Comparison of ENCODE assay signal across 38 mouse cellular contexts in genomic region chr3:98764155-98764554, GRCm38 (mm10). TPM values are rescaled to one million over a fixed set of nuclear protein-coding genes. Genes with fewer than 3 reads are reported as not detected.
DNase-seq lines count a peak whose midpoint lies in the region; ATAC-seq and TF ChIP-seq lines count a peak whose summit lies in the region.
"Had no signal": no experiment of that assay in that cellular context is flagged by ENCODE, and none has a peak within 500 bp of the region (broad histone marks: within the 10 kb centered on the region; RNA-seq: fewer than 3 reads in every experiment).

No protein-coding gene starts in this region.

- no peaks in the 10 kb centered on the region for H3K79me2 ChIP-seq in heart, adult 2 months (replicated peaks; ENCODE audit: control insufficient read depth, insufficient read depth, low read length)

- H3K27ac ChIP-seq in heart, adult 2 months: no peak overlapping the region
- no peak overlapping the region for H3K27ac ChIP-seq in heart, embryonic 11.5 days (ENCODE audit: low read depth, low read length)
- no peak overlapping the region for H3K27ac ChIP-seq in kidney, embryonic 16.5 days (ENCODE audit: low read length)
- H3K27ac ChIP-seq in intestine, embryonic 16.5 days (ENCODE audit: low read length): no peak overlapping the region
- H3K27ac ChIP-seq: forebrain, embryonic 13.5 days; gastrocnemius, adult 2 months; hindbrain, embryonic 14.5 days; limb, embryonic 13.5 days; liver, embryonic 15.5 days; macrophage; neural tube, embryonic 15.5 days had no signal

- no peak for TF ChIP-seq POLR2A in heart, adult 2 months (IDR thresholded peaks at IDR 0.05; ENCODE audit: insufficient read depth, low read depth, low read length)

- H3K4me3 ChIP-seq in heart, adult 2 months: no peak overlapping the region
- H3K4me3 ChIP-seq in heart, embryonic 11.5 days (ENCODE audit: low read depth, low read length): no peak overlapping the region
- no peak overlapping the region for H3K4me3 ChIP-seq in kidney, embryonic 16.5 days (ENCODE audit: low read length)
- H3K4me3 ChIP-seq in intestine, embryonic 16.5 days (ENCODE audit: low read length): no peak overlapping the region
- H3K4me3 ChIP-seq: forebrain, embryonic 13.5 days; gastrocnemius, adult 2 months; limb, embryonic 13.5 days; liver, embryonic 15.5 days; neural tube, embryonic 15.5 days had no signal

- no peak overlapping the region for H3K9ac ChIP-seq in heart, adult 2 months (ENCODE audit: low read depth, low read length)
- H3K9ac ChIP-seq in heart, embryonic 11.5 days (ENCODE audit: low read depth, low read length): no peak overlapping the region
- no peak overlapping the region for H3K9ac ChIP-seq in kidney, embryonic 16.5 days (replicated peaks; ENCODE audit: low read length)
- H3K9ac ChIP-seq in intestine, embryonic 16.5 days (ENCODE audit: low read depth, low read length): no peak overlapping the region
- H3K9ac ChIP-seq: forebrain, embryonic 13.5 days; hindbrain, embryonic 14.5 days; limb, embryonic 13.5 days; liver, embryonic 15.5 days; neural tube, embryonic 15.5 days had no signal

- H3K4me1 ChIP-seq in heart, adult 2 months (ENCODE audit: control insufficient read depth, insufficient read depth, low read length): no peaks in the 10 kb centered on the region
- H3K4me1 ChIP-seq in heart, embryonic 11.5 days (ENCODE audit: control insufficient read depth, insufficient read depth, low read length): no peaks in the 10 kb centered on the region
- H3K4me1 ChIP-seq in kidney, embryonic 16.5 days (ENCODE audit: insufficient read depth, low read length): no peaks in the 10 kb centered on the region
- H3K4me1 ChIP-seq in intestine, embryonic 16.5 days (ENCODE audit: control insufficient read depth, insufficient read depth, low read length): no peaks in the 10 kb centered on the region
- H3K4me1 ChIP-seq: forebrain, embryonic 13.5 days; limb, embryonic 13.5 days; liver, embryonic 15.5 days; neural tube, embryonic 15.5 days had no signal

- H3K4me2 ChIP-seq in heart, embryonic 11.5 days: no peak overlapping the region
- no peak overlapping the region for H3K4me2 ChIP-seq in kidney, embryonic 16.5 days (replicated peaks; ENCODE audit: low read depth, low read length)
- H3K4me2 ChIP-seq in intestine, embryonic 16.5 days (ENCODE audit: low read depth, low read length): no peak overlapping the region
- H3K4me2 ChIP-seq: forebrain, embryonic 13.5 days; hindbrain, embryonic 14.5 days; limb, embryonic 13.5 days; liver, embryonic 15.5 days; neural tube, embryonic 15.5 days had no signal

- H3K27me3 ChIP-seq in heart, adult 2 months (ENCODE audit: control insufficient read depth, insufficient read depth, low read length): no peaks in the 10 kb centered on the region
- no peaks in the 10 kb centered on the region for H3K27me3 ChIP-seq in heart, embryonic 11.5 days (ENCODE audit: control insufficient read depth, insufficient read depth, low read length)
- H3K27me3 ChIP-seq in kidney, embryonic 16.5 days (ENCODE audit: insufficient read depth, low read length): no peaks in the 10 kb centered on the region
- no peaks in the 10 kb centered on the region for H3K27me3 ChIP-seq in intestine, embryonic 16.5 days (replicated peaks; ENCODE audit: control insufficient read depth, insufficient read depth, low read length)
- H3K27me3 ChIP-seq: forebrain, embryonic 13.5 days; limb, embryonic 13.5 days; liver, embryonic 15.5 days; neural tube, embryonic 15.5 days had no signal

- TF ChIP-seq EP300 in heart, adult 2 months (IDR thresholded peaks at IDR 0.05; ENCODE audit: insufficient read depth, low read depth, low read length): no peak

- TF ChIP-seq CTCF in heart, adult 2 months (IDR thresholded peaks at IDR 0.05): 0 out of 2 replicates have a peak, but pooled peaks have one; percentile 4

- ATAC-seq in heart, embryonic 11.5 days (replicated peaks; ENCODE audit: insufficient number of reproducible peaks, low FRiP score, low TSS enrichment): no peak
- no peak for ATAC-seq in kidney, embryonic 16.5 days (ENCODE audit: low FRiP score, low TSS enrichment)
- peak; percentile 38 for ATAC-seq in intestine, embryonic 16.5 days
- ATAC-seq: forebrain, embryonic 13.5 days; lung, postnatal 0 days; midbrain, embryonic 16.5 days; Patski had no signal

- H3K9me3 ChIP-seq in heart, embryonic 11.5 days (replicated peaks; ENCODE audit: control insufficient read depth, low read length): no peaks in the 10 kb centered on the region
- H3K9me3 ChIP-seq in kidney, embryonic 16.5 days (ENCODE audit: low read length): no peaks in the 10 kb centered on the region; the same call in 1 of the 2 replicates
- H3K9me3 ChIP-seq in intestine, embryonic 16.5 days (ENCODE audit: control insufficient read depth, low read length): 0 out of 2 replicates have a peak, but pooled peaks cover 2% of the 10 kb centered on the region
- H3K9me3 ChIP-seq: forebrain, embryonic 13.5 days; liver, embryonic 15.5 days; neural tube, embryonic 15.5 days had no signal

- DNase-seq in heart, adult 2 months: peak; percentile 17 to 38
- DNase-seq in kidney, postnatal 36 days: peak; percentile 8 to 21
- DNase-seq in heart, postnatal 10 days: peak; percentile 7 to 45
- no peak for DNase-seq in left cerebral cortex, postnatal 25 days (ENCODE audit: low spot score in 2 of 2)
- DNase-seq: adrenal gland, adult 8-10 months; B cell, adult 2 months; cerebellum, adult 8-10 months; cerebellum, postnatal 36 days; embryo, embryonic 11 days; gastrocnemius, adult 2 months; kidney, adult 11 months; kidney, postnatal 14 days; layer of hippocampus, postnatal 36 days; right cerebral cortex, adult 18-20 months; thymus, adult 18-20 months; thymus, postnatal 36 days had no signal

- intact Hi-C loops in heart, adult 2 months (cut with DNase I): no loop called here
- intact Hi-C loops in heart, postnatal 10 days (cut with DNase I): no loop called here
- intact Hi-C loops in left cerebral cortex, postnatal 25 days (cut with DNase I): no loop called here

- H3K36me3 ChIP-seq in heart, adult 2 months (ENCODE audit: control insufficient read depth, insufficient read depth, low read length): no peaks in the 10 kb centered on the region
- H3K36me3 ChIP-seq in heart, embryonic 11.5 days (ENCODE audit: control insufficient read depth, insufficient read depth, low read length): no peaks in the 10 kb centered on the region
- no peaks in the 10 kb centered on the region for H3K36me3 ChIP-seq in kidney, embryonic 16.5 days (ENCODE audit: insufficient read depth, low read length)
- no peaks in the 10 kb centered on the region for H3K36me3 ChIP-seq in intestine, embryonic 16.5 days (ENCODE audit: control insufficient read depth, insufficient read depth, low read length)
- H3K36me3 ChIP-seq: G1E; limb, embryonic 13.5 days; liver, embryonic 15.5 days; neural tube, embryonic 15.5 days had no signal

RNA-seq across cellular contexts. Expression of gene Hsd3b3, which starts 1.2 kb away (rescaled TPM):
- total RNA-seq in heart, adult 2 months (2021): not detected
- not detected in 2 replicates for polyA plus RNA-seq in heart, adult 2 months (2012; rRNA removed)
- polyA plus RNA-seq in heart, embryonic 11.5 days (2014; fragmentation: Nextera tagmentation; extraction: Ambion mirVana): 0.14 TPM in 1 of 2 replicates, not detected in the other
- polyA plus RNA-seq in kidney, embryonic 16.5 days (2015; fragmentation: Nextera tagmentation; extraction: Ambion mirVana): 1.2 and 1.4 TPM in 2 replicates
- not detected for total RNA-seq in heart, postnatal 10 days (2021)
- 25.9 and 35.3 TPM in 2 replicates for polyA plus RNA-seq in intestine, embryonic 16.5 days (2015; fragmentation: Nextera tagmentation; extraction: Ambion mirVana)
- not detected for total RNA-seq in left cerebral cortex, postnatal 25 days (2021)
- total RNA-seq: adrenal gland, adult 8-10 months; CH12.LX; gastrocnemius, adult 2 months; layer of hippocampus, adult 8-10 months; layer of hippocampus, postnatal 36 days; left cerebral cortex, postnatal 14 days had no signal
- polyA plus RNA-seq: brain, embryonic 14.5 days; embryonic facial prominence, embryonic 14.5 days; frontal cortex, adult 2 months; G1E; gonadal fat pad, adult 2 months; heart, postnatal 0 days; limb, embryonic 13.5 days; lung, postnatal 0 days; macrophage had no signal

RNA-seq across cellular contexts. Expression of gene Hsd3b2, which starts 39.8 kb away (rescaled TPM):
- not detected for total RNA-seq in heart, adult 2 months (2021)
- not detected in 2 replicates for polyA plus RNA-seq in heart, adult 2 months (2012; rRNA removed)
- polyA plus RNA-seq in heart, embryonic 11.5 days (2014; fragmentation: Nextera tagmentation; extraction: Ambion mirVana): not detected in 2 replicates
- polyA plus RNA-seq in kidney, embryonic 16.5 days (2015; fragmentation: Nextera tagmentation; extraction: Ambion mirVana): 0.13 and 0.36 TPM in 2 replicates
- total RNA-seq in heart, postnatal 10 days (2021): under 1 TPM in 1 of 2 experiments, not detected in 1; 0.12 TPM
- 0.56 and 0.77 TPM in 2 replicates for polyA plus RNA-seq in intestine, embryonic 16.5 days (2015; fragmentation: Nextera tagmentation; extraction: Ambion mirVana)
- total RNA-seq in left cerebral cortex, postnatal 25 days (2021): under 1 TPM in 1 of 2 experiments, not detected in 1; 0.11 TPM
- total RNA-seq: CH12.LX; gastrocnemius, adult 2 months; left cerebral cortex, postnatal 14 days had no signal
- polyA plus RNA-seq: embryonic facial prominence, embryonic 14.5 days; G1E; gonadal fat pad, adult 2 months; heart, postnatal 0 days; hindbrain, embryonic 14.5 days; limb, embryonic 13.5 days; lung, postnatal 0 days; macrophage; midbrain, embryonic 16.5 days; stomach, embryonic 16.5 days had no signal

RNA-seq across cellular contexts. Expression of gene Hsd3b6, which starts 50.1 kb away (rescaled TPM):
- not detected for total RNA-seq in heart, adult 2 months (2021)
- not detected in 2 replicates for polyA plus RNA-seq in heart, adult 2 months (2012; rRNA removed)
- polyA plus RNA-seq in heart, embryonic 11.5 days (2014; fragmentation: Nextera tagmentation; extraction: Ambion mirVana): 79.8 and 85.2 TPM in 2 replicates
- polyA plus RNA-seq in kidney, embryonic 16.5 days (2015; fragmentation: Nextera tagmentation; extraction: Ambion mirVana): 3.0 and 4.8 TPM in 2 replicates
- not detected for total RNA-seq in heart, postnatal 10 days (2021)
- 0.18 and 0.27 TPM in 2 replicates for polyA plus RNA-seq in intestine, embryonic 16.5 days (2015; fragmentation: Nextera tagmentation; extraction: Ambion mirVana)
- total RNA-seq in left cerebral cortex, postnatal 25 days (2021): not detected
- total RNA-seq: CH12.LX; gastrocnemius, adult 2 months; layer of hippocampus, adult 8-10 months; layer of hippocampus, postnatal 36 days; left cerebral cortex, postnatal 14 days had no signal
- polyA plus RNA-seq: frontal cortex, adult 2 months; G1E; gonadal fat pad, adult 2 months; heart, postnatal 0 days; lung, postnatal 0 days; macrophage had no signal

Comparison
In these comparisons a context has a peak if more than half of its experiments do, and no peak if none do; other contexts are left out.
1. RNA of gene Hsd3b6, which starts 50.1 kb away (polyA plus RNA-seq): 79.8 to 85.2 TPM in heart, embryonic 11.5 days; 3.0 to 4.8 TPM in kidney, embryonic 16.5 days, 0.18 to 0.27 TPM in intestine, embryonic 16.5 days and not detected in heart, adult 2 months; every median in the first group is over 10 times any median in the second.
2. DNase-seq: peak in heart, adult 2 months (2 of 2), kidney, postnatal 36 days (2 of 2) and heart, postnatal 10 days (2 of 2); none in left cerebral cortex, postnatal 25 days (0 of 2).
3. RNA of gene Hsd3b3, which starts 1.2 kb away (polyA plus RNA-seq): 25.9 to 35.3 TPM in intestine, embryonic 16.5 days; 1.2 to 1.4 TPM in kidney, embryonic 16.5 days, 0.14 TPM in heart, embryonic 11.5 days and not detected in heart, adult 2 months; every median in the first group is over 10 times any median in the second.